Mouse (Mus musculus) spleen, adult 12 weeks (tissue): Measurements from ENCODE around the gene Gm21293.
"Not testable (repeated sequence)": the region's sequence is repeated elsewhere in the genome, so short reads cannot be mapped to it uniquely, and the experiment has no call there.

Experiments
- DNase-seq: peaks from one replicate; pipeline ENCODE4 v3.0.0; 2022; ENCODE audit warnings: low spot score

Gene Gm21293

GRCm38 (mm10) chr10:104142687-104143086 lies at the start of gene Gm21293:
Gene Gm21293, plus strand, starts transcription at chr10:104142987.
- not testable (repeated sequence) for DNase-seq

- DNase-seq, result no peak
These were observed 32.7 kb upstream of the Gm21293 start for GRCm38 (mm10) chr10:104110044-104110443.

- no peak for DNase-seq
These were observed 24.5 kb upstream of the Gm21293 start for GRCm38 (mm10) chr10:104118312-104118711.

DNA sequence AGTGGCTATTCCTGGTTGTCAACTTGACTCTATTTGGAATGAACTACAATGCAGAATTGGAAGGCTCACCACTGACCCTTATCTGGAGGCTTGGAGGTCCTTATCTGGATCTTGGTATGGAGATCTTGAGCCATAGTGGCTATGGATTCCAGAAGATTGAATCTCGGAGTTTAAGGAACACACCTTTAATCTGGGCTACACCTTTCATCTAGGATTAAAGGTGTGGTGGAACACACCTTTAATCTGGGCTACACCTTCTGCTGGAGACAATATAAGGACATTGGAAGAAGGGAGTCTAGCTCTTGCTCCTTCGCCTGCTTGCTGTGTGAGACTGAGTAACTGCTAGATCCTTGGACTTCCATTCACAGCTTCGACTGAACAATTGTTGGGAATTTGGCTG lies 8.4 kb downstream of the Gm21293 start, which contains the start of gene Gm6763:
Gene Gm6763 (plus strand): TSS at position 301 of the 400 bp plus-strand sequence.
- not testable (repeated sequence) for DNase-seq

DNA sequence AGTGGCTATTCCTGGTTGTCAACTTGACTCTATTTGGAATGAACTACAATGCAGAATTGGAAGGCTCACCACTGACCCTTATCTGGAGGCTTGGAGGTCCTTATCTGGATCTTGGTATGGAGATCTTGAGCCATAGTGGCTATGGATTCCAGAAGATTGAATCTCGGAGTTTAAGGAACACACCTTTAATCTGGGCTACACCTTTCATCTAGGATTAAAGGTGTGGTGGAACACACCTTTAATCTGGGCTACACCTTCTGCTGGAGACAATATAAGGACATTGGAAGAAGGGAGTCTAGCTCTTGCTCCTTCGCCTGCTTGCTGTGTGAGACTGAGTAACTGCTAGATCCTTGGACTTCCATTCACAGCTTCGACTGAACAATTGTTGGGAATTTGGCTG lies 16.9 kb downstream of the Gm21293 start, which contains the start of gene Gm8764:
Gene Gm8764 (plus strand): TSS at position 301 of the 400 bp plus-strand sequence.
- DNase-seq, result not testable (repeated sequence)

GRCm38 (mm10) chr10:104168215-104168614 lies 25.4 kb downstream of the Gm21293 start, which contains the start of gene Gm21304:
Gene Gm21304, plus strand, starts transcription at chr10:104168515.
- not testable (repeated sequence) for DNase-seq

DNA sequence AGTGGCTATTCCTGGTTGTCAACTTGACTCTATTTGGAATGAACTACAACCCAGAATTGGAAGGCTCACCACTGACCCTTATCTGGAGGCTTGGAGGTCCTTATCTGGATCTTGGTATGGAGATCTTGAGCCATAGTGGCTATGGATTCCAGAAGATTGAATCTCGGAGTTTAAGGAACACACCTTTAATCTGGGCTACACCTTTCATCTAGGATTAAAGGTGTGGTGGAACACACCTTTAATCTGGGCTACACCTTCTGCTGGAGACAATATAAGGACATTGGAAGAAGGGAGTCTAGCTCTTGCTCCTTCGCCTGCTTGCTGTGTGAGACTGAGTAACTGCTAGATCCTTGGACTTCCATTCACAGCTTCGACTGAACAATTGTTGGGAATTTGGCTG lies 33.9 kb downstream of the Gm21293 start, which contains the start of gene Gm21312:
Gene Gm21312 (plus strand): TSS at position 301 of the 400 bp plus-strand sequence.
- DNase-seq, result not testable (repeated sequence)

GRCm38 (mm10) chr10:104185233-104185632 lies 42.4 kb downstream of the Gm21293 start, which contains the start of gene Gm20765:
Gene Gm20765, plus strand, starts transcription at chr10:104185533.
- DNase-seq, result not testable (repeated sequence)

- not testable (repeated sequence) for DNase-seq
These were observed 51.0 kb downstream of the Gm21293 start, which contains the start of gene Gm4340 for GRCm38 (mm10) chr10:104193742-104194141. Gene Gm4340, plus strand, starts transcription at chr10:104194042.
